Mouse (Mus musculus) fat pad, adult 2 months (tissue): Measurements from ENCODE around the gene Nudc.

Source experiments
- DNase-seq: peaks from one replicate; pipeline ENCODE4 v3.0.0-alpha.2; 2011; ENCODE audit warnings: low read depth, low spot score; ENCODE audit errors: extremely low read depth

Nudc gene

GRCm38 (mm10) chr4:133493895-133494294, 51.9 kb downstream of the Nudc start:
- no peak for DNase-seq

GRCm38 (mm10) chr4:133491800-133492199, 54.0 kb downstream of the Nudc start:
- DNase-seq = no peak

GRCm38 (mm10) chr4:133489489-133490245, 56.1 kb downstream of the Nudc start:
- no peak for DNase-seq

- DNase-seq = no peak
These were observed 57.0 kb downstream of the Nudc start for GRCm38 (mm10) chr4:133488619-133489392.

- no peak for DNase-seq
These were observed 59.0 kb downstream of the Nudc start for GRCm38 (mm10) chr4:133486673-133487357.

GRCm38 (mm10) chr4:133485691-133486425, 59.9 kb downstream of the Nudc start:
- DNase-seq = no peak

- DNase-seq = no peak
These were observed 61.4 kb downstream of the Nudc start for GRCm38 (mm10) chr4:133484266-133485025.
